Mouse (Mus musculus): ENCODE measurements around the gene Cdc34.

The Cdc34 gene

GRCm38 (mm10) chr10:79716254-79716987 is 34.4 kb downstream of the Cdc34 start, which contains the start of gene Hcn2:
Gene Hcn2, plus strand, starts transcription at chr10:79716634.
- DNase-seq (ENCODE audit: low spot score in 2 of 2), result no peak

GRCm38 (mm10) chr10:79716988-79717355 is 35.0 kb downstream of the Cdc34 start:
- DNase-seq (ENCODE audit: low spot score in 2 of 2), result peak in 1 of 2 experiments; percentile 60

GRCm38 (mm10) chr10:79717640-79718357 is 35.8 kb downstream of the Cdc34 start:
- DNase-seq (ENCODE audit: low spot score in 2 of 2), result no peak

GRCm38 (mm10) chr10:79721089-79721488 is 39.1 kb downstream of the Cdc34 start:
- DNase-seq (ENCODE audit: low spot score in 2 of 2), result no peak

- no peak for DNase-seq (ENCODE audit: low spot score in 2 of 2)
These were observed 41.1 kb downstream of the Cdc34 start for GRCm38 (mm10) chr10:79723047-79723446.

- DNase-seq (ENCODE audit: low spot score in 2 of 2), result no peak
These were observed 41.7 kb downstream of the Cdc34 start for GRCm38 (mm10) chr10:79723692-79724091.

- no peak for DNase-seq (ENCODE audit: low spot score in 2 of 2)
These were observed 44.1 kb downstream of the Cdc34 start for GRCm38 (mm10) chr10:79726090-79726489.

GRCm38 (mm10) chr10:79728323-79729249 is 46.6 kb downstream of the Cdc34 start:
- DNase-seq (ENCODE audit: low spot score in 2 of 2), result no peak

- no peak for DNase-seq (ENCODE audit: low spot score in 2 of 2)
These were observed 47.5 kb downstream of the Cdc34 start for GRCm38 (mm10) chr10:79729357-79729965.

GRCm38 (mm10) chr10:79732500-79732899 is 50.5 kb downstream of the Cdc34 start:
- DNase-seq (ENCODE audit: low spot score in 2 of 2), result no peak

- DNase-seq (ENCODE audit: low spot score in 2 of 2), result no peak
These were observed 51.9 kb downstream of the Cdc34 start for GRCm38 (mm10) chr10:79733847-79734246.

GRCm38 (mm10) chr10:79735361-79735760 is 53.4 kb downstream of the Cdc34 start:
- DNase-seq (ENCODE audit: low spot score in 2 of 2), result no peak

- no peak for DNase-seq (ENCODE audit: low spot score in 2 of 2)
These were observed 54.7 kb downstream of the Cdc34 start for GRCm38 (mm10) chr10:79736706-79737105.
